Mouse (Mus musculus): ENCODE results near the gene Ache. TPM values are rescaled to one million over a fixed set of nuclear protein-coding genes. Genes with fewer than 3 reads are reported as not detected.

Gene Ache
- polyA plus RNA-seq, 1 experiment from 2014 or later, result 22.7 TPM

- Histone ChIP-seq H3K4me1 (replicated peaks; ENCODE audit: control insufficient read depth, insufficient read depth, low read length) (peaks cover 35% of the 10 kb centered on the region), H3K4me3 (ENCODE audit: low read depth, low read length) (peak overlapping the region; percentile 95; the same call in 1 of the 2 replicates), H3K4me2 (peak overlapping the region; percentile 68), H3K27me3 (replicated peaks; ENCODE audit: control insufficient read depth, insufficient read depth, low read length) (no peaks in the 10 kb centered on the region), H3K9ac (ENCODE audit: low read depth, low read length) (peak overlapping the region; percentile 6; the same call in 1 of the 2 replicates), H3K27ac (ENCODE audit: low read depth, low read length) (0 out of 2 replicates have a peak overlapping the region, but pooled peaks have one; percentile 17), H3K36me3 (ENCODE audit: control insufficient read depth, insufficient read depth, low read length) (peaks cover 58% of the 10 kb centered on the region), H3K9me3 (ENCODE audit: control insufficient read depth, low read length) (no peaks in the 10 kb centered on the region)
- 64% methylated on average over 3 of the region's 3 CpGs for WGBS
- ATAC-seq (replicated peaks; ENCODE audit: low FRiP score) (no peak), DNase-seq (ENCODE audit: low spot score) (no peak)
Measured at GRCm38 (mm10) chr5:137304165-137304564, 16.8 kb downstream of the Ache start.

DNA sequence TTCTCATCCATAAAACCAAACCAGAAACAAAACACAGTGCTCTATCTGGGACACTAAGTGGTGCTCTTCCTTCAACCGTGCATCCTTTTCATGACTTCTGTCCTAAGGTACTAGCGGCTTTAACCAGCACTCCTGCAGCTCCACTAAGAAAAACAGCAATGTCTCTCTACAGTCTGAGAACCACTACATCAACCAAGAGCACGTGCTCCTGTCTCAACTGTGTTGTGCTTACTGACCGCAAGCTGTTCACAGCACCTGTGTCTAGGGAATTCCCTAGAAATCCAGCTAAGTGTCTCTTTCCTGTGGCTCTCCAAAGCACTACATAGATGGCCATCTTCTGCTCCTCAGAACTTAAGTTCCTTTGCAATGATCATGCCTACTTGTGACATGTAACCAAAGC is 17.5 kb downstream of the Ache start:
- H3K4me1 ChIP-seq (replicated peaks; ENCODE audit: control insufficient read depth, insufficient read depth, low read length), result peaks cover 35% of the 10 kb centered on the region

GRCm38 (mm10) chr5:137305822-137306221 is 18.5 kb downstream of the Ache start:
- peaks cover 35% of the 10 kb centered on the region for H3K4me1 ChIP-seq (replicated peaks; ENCODE audit: control insufficient read depth, insufficient read depth, low read length)

More for the DNA sequence above, 17.5 kb downstream of the Ache start:
- WGBS, result 73% methylated on average over 4 of the region's 4 CpGs
- H3K9ac ChIP-seq (ENCODE audit: low read depth, low read length), result peak overlapping the region; percentile 96
- H3K27ac ChIP-seq (ENCODE audit: low read depth, low read length), result peak overlapping the region; percentile 49; the same call in 1 of the 2 replicates
- H3K27me3 ChIP-seq (replicated peaks; ENCODE audit: control insufficient read depth, insufficient read depth, low read length), result no peaks in the 10 kb centered on the region
- H3K4me3 ChIP-seq (ENCODE audit: low read depth, low read length), result peak overlapping the region; percentile 95
- peak overlapping the region; percentile 68 for H3K4me2 ChIP-seq
- DNase-seq (ENCODE audit: low spot score) (no peak), ATAC-seq (replicated peaks; ENCODE audit: low FRiP score) (no peak)
- H3K36me3 ChIP-seq (ENCODE audit: control insufficient read depth, insufficient read depth, low read length), result peaks cover 58% of the 10 kb centered on the region
- H3K9me3 ChIP-seq (ENCODE audit: control insufficient read depth, low read length), result no peaks in the 10 kb centered on the region

DNA sequence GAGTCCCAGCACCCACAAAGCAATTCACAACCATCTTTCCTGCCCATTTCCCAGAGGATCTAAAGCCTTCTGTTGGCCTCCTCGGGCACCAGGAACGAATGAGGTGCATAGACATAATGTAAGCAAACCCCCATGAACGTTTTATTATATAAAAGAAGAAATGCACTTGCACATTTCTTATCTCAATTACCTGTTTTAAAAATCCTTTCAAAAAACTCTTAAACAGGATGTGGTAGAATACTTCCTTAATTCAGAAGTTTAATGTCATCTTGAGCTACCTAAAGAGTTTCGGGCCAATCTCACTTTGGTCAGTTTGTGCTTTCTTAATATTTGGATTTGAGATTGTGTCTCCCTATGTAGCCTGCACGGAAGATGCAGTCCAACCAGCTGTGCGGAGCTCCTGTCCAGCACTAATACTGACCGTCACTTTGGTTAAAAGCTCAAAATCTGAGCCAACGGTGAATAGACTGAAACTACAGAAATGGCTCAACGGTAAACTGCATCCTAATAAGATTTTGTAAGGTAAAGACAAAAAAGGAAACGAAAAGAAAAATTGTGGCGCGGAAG is 19.2 kb downstream of the Ache start:
- WGBS, result 11% methylated on average over 12 of the region's 12 CpGs
- H3K36me3 ChIP-seq (ENCODE audit: control insufficient read depth, insufficient read depth, low read length), result peaks cover 48% of the 10 kb centered on the region
- peaks cover 36% of the 10 kb centered on the region for H3K4me1 ChIP-seq (replicated peaks; ENCODE audit: control insufficient read depth, insufficient read depth, low read length)
- peak overlapping the region; percentile 87 for H3K27ac ChIP-seq (ENCODE audit: low read depth, low read length)
- H3K4me2 ChIP-seq, result peak overlapping the region; percentile 68
- peak overlapping the region; percentile 95 for H3K4me3 ChIP-seq (ENCODE audit: low read depth, low read length)
- no peaks in the 10 kb centered on the region for H3K27me3 ChIP-seq (replicated peaks; ENCODE audit: control insufficient read depth, insufficient read depth, low read length)
- no peak for ATAC-seq (replicated peaks; ENCODE audit: low FRiP score)
- H3K9ac ChIP-seq (ENCODE audit: low read depth, low read length), result peak overlapping the region; percentile 96
- H3K9me3 ChIP-seq (ENCODE audit: control insufficient read depth, low read length), result no peaks in the 10 kb centered on the region
- DNase-seq (ENCODE audit: low spot score), result no peak

More at GRCm38 (mm10) chr5:137305822-137306221, 18.5 kb downstream of the Ache start:
- no peak overlapping the region for H3K27ac ChIP-seq (ENCODE audit: low read depth, low read length)
- no peak for ATAC-seq (replicated peaks; ENCODE audit: low FRiP score)
- no peaks in the 10 kb centered on the region for H3K27me3 ChIP-seq (replicated peaks; ENCODE audit: control insufficient read depth, insufficient read depth, low read length)
- H3K9ac ChIP-seq (ENCODE audit: low read depth, low read length), result peak overlapping the region; percentile 96
- no peak for DNase-seq (ENCODE audit: low spot score)
- 53% methylated on average over 3 of the region's 3 CpGs for WGBS
- peaks cover 55% of the 10 kb centered on the region for H3K36me3 ChIP-seq (ENCODE audit: control insufficient read depth, insufficient read depth, low read length)
- peak overlapping the region; percentile 95 for H3K4me3 ChIP-seq (ENCODE audit: low read depth, low read length)
- H3K4me2 ChIP-seq, result peak overlapping the region; percentile 68
- no peaks in the 10 kb centered on the region for H3K9me3 ChIP-seq (ENCODE audit: control insufficient read depth, low read length)

DNA sequence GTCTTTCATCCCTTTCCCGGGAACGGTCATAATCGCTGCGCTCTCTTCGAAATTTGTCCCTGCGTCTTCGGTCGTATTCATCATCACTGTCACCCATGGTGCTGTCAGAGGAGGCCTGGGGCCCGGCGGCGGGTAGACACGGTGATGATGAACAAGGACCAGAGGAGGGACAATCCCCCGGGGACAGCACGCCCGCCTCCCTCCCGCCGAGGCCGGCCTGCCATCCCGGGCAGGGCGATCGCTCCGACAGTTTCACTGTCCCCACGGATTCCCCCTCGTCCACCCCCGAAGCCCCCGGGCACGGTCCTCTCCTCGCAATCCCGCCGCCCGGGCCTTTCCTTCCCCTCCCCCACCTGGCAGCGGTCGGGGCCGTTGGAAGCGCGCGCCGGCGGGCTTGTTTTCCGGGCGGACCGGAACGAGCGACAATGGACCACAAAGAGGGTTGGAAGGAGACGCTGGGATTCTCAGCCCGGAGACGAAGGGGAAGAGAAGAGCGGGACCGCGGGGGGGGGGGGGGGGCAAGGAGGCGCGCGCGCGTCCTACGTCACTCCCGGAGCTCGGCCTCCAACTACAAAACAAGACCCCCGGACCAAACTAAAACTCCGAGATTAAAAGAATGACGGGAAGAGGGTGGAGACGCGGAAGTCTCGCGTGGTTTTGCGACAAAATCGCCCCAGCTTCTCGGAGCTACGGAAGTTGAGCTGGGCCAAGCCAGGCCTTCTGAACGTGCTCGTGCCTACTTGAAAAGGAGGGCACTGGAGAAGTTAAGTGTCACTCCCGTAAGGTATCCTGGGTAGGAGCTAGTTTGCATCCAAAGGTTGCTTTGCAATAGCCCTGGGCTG is 20.0 kb downstream of the Ache start, which contains the start of gene Srrt:
Gene Srrt, minus strand, starts transcription at position 604 of the 842 bp plus-strand sequence.
- no peaks in the 10 kb centered on the region for H3K9me3 ChIP-seq (ENCODE audit: control insufficient read depth, low read length)
- peaks cover 41% of the 10 kb centered on the region for H3K4me1 ChIP-seq (replicated peaks; ENCODE audit: control insufficient read depth, insufficient read depth, low read length)
- peaks cover 42% of the 10 kb centered on the region for H3K36me3 ChIP-seq (ENCODE audit: control insufficient read depth, insufficient read depth, low read length)

GRCm38 (mm10) chr5:137308356-137308755 is 21.0 kb downstream of the Ache start:
- H3K36me3 ChIP-seq (ENCODE audit: control insufficient read depth, insufficient read depth, low read length), result peaks cover 31% of the 10 kb centered on the region

More for the DNA sequence above, 20.0 kb downstream of the Ache start, which contains the start of gene Srrt:
- WGBS, result under 1% methylated on average over 65 of the region's 72 CpGs
- DNase-seq (ENCODE audit: low spot score) (peak; percentile 90), ATAC-seq (replicated peaks; ENCODE audit: low FRiP score) (peak; percentile 82)
- Histone ChIP-seq H3K27ac (ENCODE audit: low read depth, low read length) (peak within 1 kb of the TSS; percentile 87), H3K4me2 (peak within 1 kb of the TSS; percentile 68), H3K27me3 (replicated peaks; ENCODE audit: control insufficient read depth, insufficient read depth, low read length) (no peaks in the 10 kb centered on the region), H3K9ac (ENCODE audit: low read depth, low read length) (peak within 1 kb of the TSS; percentile 96), H3K4me3 (ENCODE audit: low read depth, low read length) (peak within 1 kb of the TSS; percentile 95)

GRCm38 (mm10) chr5:137313466-137314192 is 26.3 kb downstream of the Ache start:
- 2% methylated on average over 22 of the region's 22 CpGs for whole genome bisulfite sequencing
- Histone ChIP-seq H3K4me2 (peak overlapping the region; percentile 92), H3K27ac (ENCODE audit: low read depth, low read length) (peak overlapping the region; percentile 75; the same call in 1 of the 2 replicates), H3K4me1 (replicated peaks; ENCODE audit: control insufficient read depth, insufficient read depth, low read length) (peaks cover 38% of the 10 kb centered on the region), H3K9me3 (ENCODE audit: control insufficient read depth, low read length) (no peaks in the 10 kb centered on the region), H3K27me3 (replicated peaks; ENCODE audit: control insufficient read depth, insufficient read depth, low read length) (no peaks in the 10 kb centered on the region), H3K36me3 (ENCODE audit: control insufficient read depth, insufficient read depth, low read length) (peaks cover 19% of the 10 kb centered on the region), H3K9ac (ENCODE audit: low read depth, low read length) (peak overlapping the region; percentile 85), H3K4me3 (ENCODE audit: low read depth, low read length) (peak overlapping the region; percentile 72)
- DNase-seq (ENCODE audit: low spot score) (no peak), ATAC-seq (replicated peaks; ENCODE audit: low FRiP score) (peak; percentile 37)

More at GRCm38 (mm10) chr5:137308356-137308755, 21.0 kb downstream of the Ache start:
- peak overlapping the region; percentile 96; the same call in 1 of the 2 replicates for H3K9ac ChIP-seq (ENCODE audit: low read depth, low read length)
- ATAC-seq (replicated peaks; ENCODE audit: low FRiP score), result no peak
- 94% methylated on average over 4 of the region's 4 CpGs for WGBS
- H3K27ac ChIP-seq (ENCODE audit: low read depth, low read length), result peak overlapping the region; percentile 87; the same call in 1 of the 2 replicates
- peak overlapping the region; percentile 68 for H3K4me2 ChIP-seq
- peak overlapping the region; percentile 95 for H3K4me3 ChIP-seq (ENCODE audit: low read depth, low read length)
- DNase-seq (ENCODE audit: low spot score), result no peak
- H3K9me3 ChIP-seq (ENCODE audit: control insufficient read depth, low read length), result no peaks in the 10 kb centered on the region
- peaks cover 47% of the 10 kb centered on the region for H3K4me1 ChIP-seq (replicated peaks; ENCODE audit: control insufficient read depth, insufficient read depth, low read length)
- no peaks in the 10 kb centered on the region for H3K27me3 ChIP-seq (replicated peaks; ENCODE audit: control insufficient read depth, insufficient read depth, low read length)

Data from liver, embryonic 11.5 days (tissue).